Mouse (Mus musculus): ENCODE measurements around the gene Srarp. TPM values are rescaled to one million over a fixed set of nuclear protein-coding genes. Genes with fewer than 3 reads are reported as not detected.

Gene Srarp
- polyA plus RNA-seq, 1 experiment from 2014 or later, result not detected

Other genes starting within 250 kb of the Srarp start
- 5.9 and 6.0 TPM in 2 replicates for gene Rsg1, start 222.1 kb downstream of the Srarp start, polyA plus RNA-seq (2015; fragmentation: Nextera tagmentation; extraction: Ambion mirVana)
- gene Arhgef19, start 196.6 kb downstream of the Srarp start, polyA plus RNA-seq (2015; fragmentation: Nextera tagmentation; extraction: Ambion mirVana), result 19.2 and 20.5 TPM in 2 replicates
- gene Epha2, start 134.9 kb downstream of the Srarp start, polyA plus RNA-seq (2015; fragmentation: Nextera tagmentation; extraction: Ambion mirVana), result 10.8 and 11.0 TPM in 2 replicates
- 3.1 and 3.6 TPM in 2 replicates for gene Fam131c, start 67.9 kb downstream of the Srarp start, polyA plus RNA-seq (2015; fragmentation: Nextera tagmentation; extraction: Ambion mirVana)
- gene Clcnka, start 37.4 kb downstream of the Srarp start, polyA plus RNA-seq (2015; fragmentation: Nextera tagmentation; extraction: Ambion mirVana), result 0.19 and 0.54 TPM in 2 replicates
- 0.16 TPM in 1 of 2 replicates, not detected in the other for gene Clcnkb, start 20.1 kb downstream of the Srarp start, polyA plus RNA-seq (2015; fragmentation: Nextera tagmentation; extraction: Ambion mirVana)
- 3.2 and 4.8 TPM in 2 replicates for gene Hspb7, start 15.3 kb downstream of the Srarp start, polyA plus RNA-seq (2015; fragmentation: Nextera tagmentation; extraction: Ambion mirVana)
- gene Zbtb17, start 8.5 kb upstream of the Srarp start, polyA plus RNA-seq (2015; fragmentation: Nextera tagmentation; extraction: Ambion mirVana), result 33.1 and 36.4 TPM in 2 replicates
- 9.1 and 10.3 TPM in 2 replicates for gene Spen, start 102.5 kb upstream of the Srarp start, polyA plus RNA-seq (2015; fragmentation: Nextera tagmentation; extraction: Ambion mirVana)
- gene Fblim1, start 170.0 kb upstream of the Srarp start, polyA plus RNA-seq (2015; fragmentation: Nextera tagmentation; extraction: Ambion mirVana), result 73.5 TPM in 2 replicates
- 0.49 and 0.58 TPM in 2 replicates for gene Tmem82, start 182.5 kb upstream of the Srarp start, polyA plus RNA-seq (2015; fragmentation: Nextera tagmentation; extraction: Ambion mirVana)
- gene Slc25a34, start 187.7 kb upstream of the Srarp start, polyA plus RNA-seq (2015; fragmentation: Nextera tagmentation; extraction: Ambion mirVana), result 0.05 and 0.09 TPM in 2 replicates
- 5.5 and 6.2 TPM in 2 replicates for gene Plekhm2, start 228.8 kb upstream of the Srarp start, polyA plus RNA-seq (2015; fragmentation: Nextera tagmentation; extraction: Ambion mirVana)
- not detected in 2 replicates for gene Rsc1a1, start 249.5 kb upstream of the Srarp start, polyA plus RNA-seq (2015; fragmentation: Nextera tagmentation; extraction: Ambion mirVana)